Mouse (Mus musculus) G1E (cell line): ENCODE data around the gene Apoa5. TPM values are rescaled to one million over a fixed set of nuclear protein-coding genes. Genes with fewer than 3 reads are reported as not detected.

Experiments
- ATAC-seq: 2 replicates; pipeline ENCODE4 v1.8.0; 2016; ENCODE audit warnings: mild to moderate bottlenecking; ENCODE audit not compliant: insufficient number of reproducible peaks, poor library complexity, low FRiP score, severe bottlenecking; ENCODE audit errors: extremely low read depth
- DNase-seq: peaks from one replicate; pipeline ENCODE4 v3.0.0; 2012; ENCODE audit warnings: low spot score
- H3K27me3 ChIP-seq: 2 replicates; pipeline ENCODE4 v1.6.1; 2012; ENCODE audit warnings: mild to moderate bottlenecking, low read length, inconsistent platforms; ENCODE audit not compliant: insufficient read depth
- H3K36me3 ChIP-seq: replicated peaks from 2 replicates; pipeline ENCODE3; 2012; ENCODE audit warnings: mild to moderate bottlenecking, inconsistent platforms
- H3K4me1 ChIP-seq: 2 replicates; pipeline ENCODE4 v1.6.1; 2012; ENCODE audit warnings: low read depth, low read length, inconsistent platforms, mixed read lengths; ENCODE audit not compliant: insufficient read depth
- H3K4me3 ChIP-seq: 2 replicates; pipeline ENCODE4 v1.5.1; 2012; ENCODE audit warnings: low read depth, mild to moderate bottlenecking, inconsistent platforms, low read length, moderate library complexity, mixed read lengths
- H3K9me3 ChIP-seq: replicated peaks from 2 replicates; pipeline ENCODE4 v1.6.1; 2012; ENCODE audit warnings: inconsistent platforms
- CTCF ChIP-seq: IDR thresholded peaks from 2 replicates; pipeline ENCODE4 v1.5.1; 2012; ENCODE audit warnings: low read depth, low read length, inconsistent platforms, mixed read lengths
- GATA1 ChIP-seq: IDR thresholded peaks from 2 replicates; pipeline ENCODE4 v1.6.1; 2012; ENCODE audit warnings: borderline replicate concordance, low read length, inconsistent platforms, mixed read lengths
- GATA2 ChIP-seq: IDR thresholded peaks from 2 replicates; pipeline ENCODE4 v1.6.1; 2012; ENCODE audit warnings: low read depth, low read length, inconsistent platforms, borderline replicate concordance
- POLR2AphosphoS5 ChIP-seq: IDR thresholded peaks from 2 replicates; pipeline ENCODE4 v1.6.1; 2012; ENCODE audit warnings: low read depth, low read length, inconsistent platforms; ENCODE audit not compliant: insufficient replicate concordance
- TAL1 ChIP-seq: conservative IDR thresholded peaks from 2 replicates; pipeline ENCODE4 v1.6.1; 2012; ENCODE audit warnings: low read depth, low read length, inconsistent platforms, mixed read lengths
- polyA plus RNA-seq: library from polyadenylated mRNA; stranded (reverse); fragments of >175 nt; gene quantifications from 2 replicates; pipeline ENCODE4 v1.2.3, GENCODE M21; 2012
- total RNA-seq, 2 experiments: library from RNA; stranded (forward) in 1 of 2; stranded (reverse) in 1 of 2; fragments of 200-1000 nt in 1 of 2; fragments of >200 nt in 1 of 2; fragmentation: Nextera tagmentation in 1 of 2; gene quantifications; 2 replicates each; pipeline ENCODE4 v1.2.3; 2014 to 2017

The Apoa5 gene
- total and polyA plus RNA-seq, 3 experiments = 0.16 TPM; not detected in 2

- Histone ChIP-seq H3K4me3 (no peak within 1 kb of the TSS), H3K4me1 (peaks cover 28% of the 10 kb centered on the region), H3K36me3 (no peaks in the 10 kb centered on the region), H3K27me3 (peaks cover 77% of the 10 kb centered on the region), H3K9me3 (no peaks in the 10 kb centered on the region)
- no peak for TF ChIP-seq GATA1
- no peak for TF ChIP-seq GATA2
- TF ChIP-seq TAL1 = no peak
- no peak for TF ChIP-seq CTCF
- ATAC-seq (no peak), DNase-seq (no peak)
Observed at GRCm38 (mm10) chr9:46240526-46241153, 27.8 kb upstream of the Apoa5 start, which contains the start of gene Apoa4. Apoa4 (plus strand) TSS chr9:46240696.

- TF ChIP-seq TAL1 (no peak), GATA1 (no peak), POLR2AphosphoS5 (no peak), GATA2 (no peak), CTCF (no peak)
- H3K36me3 ChIP-seq = no peaks in the 10 kb centered on the region
- DNase-seq = no peak
- peaks cover 34% of the 10 kb centered on the region for H3K4me1 ChIP-seq
- H3K4me3 ChIP-seq = no peak overlapping the region
- no peak for ATAC-seq
- no peaks in the 10 kb centered on the region for H3K9me3 ChIP-seq
- peaks cover 70% of the 10 kb centered on the region for H3K27me3 ChIP-seq
Observed at GRCm38 (mm10) chr9:46241818-46242217, 26.6 kb upstream of the Apoa5 start.

GRCm38 (mm10) chr9:46243122-46243521, 25.3 kb upstream of the Apoa5 start:
- peaks cover 39% of the 10 kb centered on the region for H3K4me1 ChIP-seq
- TF ChIP-seq GATA2 = no peak
- TF ChIP-seq GATA1 = no peak
- no peak for TF ChIP-seq CTCF
- no peak for TF ChIP-seq TAL1
- no peak for TF ChIP-seq POLR2AphosphoS5
- ATAC-seq = no peak
- H3K27me3 ChIP-seq = peaks cover 61% of the 10 kb centered on the region
- no peak overlapping the region for H3K4me3 ChIP-seq
- H3K36me3 ChIP-seq = no peaks in the 10 kb centered on the region
- H3K9me3 ChIP-seq = no peaks in the 10 kb centered on the region
- no peak for DNase-seq

DNA sequence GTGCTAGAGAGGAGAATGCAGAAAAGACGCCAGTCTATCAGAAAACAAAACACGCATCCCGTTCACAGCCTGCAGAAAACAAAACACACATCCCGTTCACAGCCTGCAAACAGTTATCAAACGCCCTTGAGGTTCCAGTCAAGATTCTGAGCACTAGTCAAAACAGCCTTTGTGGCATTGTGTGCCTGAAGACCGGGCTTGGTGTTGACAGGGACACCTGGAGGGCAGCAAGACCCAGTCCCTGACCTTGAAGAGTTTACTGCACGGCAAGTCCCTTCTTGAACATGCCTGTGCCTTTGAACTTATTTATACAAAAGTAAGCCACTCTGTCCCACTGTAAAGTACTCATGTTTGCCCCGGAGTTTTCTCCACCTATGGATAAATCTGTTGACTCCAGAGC, 24.8 kb upstream of the Apoa5 start:
- Histone ChIP-seq H3K4me3 (no peak overlapping the region), H3K4me1 (peaks cover 39% of the 10 kb centered on the region), H3K27me3 (peaks cover 60% of the 10 kb centered on the region), H3K9me3 (no peaks in the 10 kb centered on the region), H3K36me3 (no peaks in the 10 kb centered on the region)
- DNase-seq = no peak
- no peak for ATAC-seq
- TF ChIP-seq GATA1 = no peak

DNA sequence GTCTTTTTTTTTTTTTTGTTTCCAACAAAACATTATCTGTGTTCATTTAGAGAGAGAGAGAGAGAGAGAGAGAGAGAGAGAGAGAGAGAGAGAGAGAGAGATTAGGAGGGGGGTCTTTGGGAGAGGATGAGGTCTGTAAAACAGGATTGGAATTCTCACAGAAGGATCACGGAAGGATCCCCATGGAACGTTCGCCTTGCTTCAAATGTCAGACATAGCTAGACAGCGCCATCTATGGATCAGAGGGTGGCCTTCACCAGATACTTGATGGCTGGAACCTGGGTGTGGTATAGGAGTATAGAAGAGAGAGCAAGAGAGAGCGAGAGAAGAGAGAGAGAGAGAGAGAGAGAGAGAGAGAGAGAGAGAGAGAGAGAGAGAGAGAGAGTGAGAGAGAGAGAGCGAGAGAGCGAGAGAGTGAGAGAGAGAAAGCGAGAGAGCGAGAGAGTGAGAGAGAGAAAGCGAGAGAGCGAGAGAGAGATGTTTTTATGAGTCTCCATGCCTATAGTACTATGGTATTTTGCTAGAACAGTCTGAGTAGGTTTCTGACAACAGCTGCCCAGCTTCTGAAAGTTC, 21.6 kb upstream of the Apoa5 start:
- DNase-seq (peak; percentile 63), ATAC-seq (no peak)
- H3K9me3 ChIP-seq = no peaks in the 10 kb centered on the region

GRCm38 (mm10) chr9:46256177-46256576, 12.3 kb upstream of the Apoa5 start:
- ATAC-seq = no peak
- no peak for DNase-seq
- Histone ChIP-seq H3K27me3 (peaks cover 64% of the 10 kb centered on the region), H3K4me3 (no peak overlapping the region), H3K36me3 (no peaks in the 10 kb centered on the region), H3K4me1 (peaks cover 3% of the 10 kb centered on the region; the same call in 1 of the 2 replicates), H3K9me3 (no peaks in the 10 kb centered on the region)
- no peak for TF ChIP-seq TAL1
- no peak for TF ChIP-seq GATA1
- no peak for TF ChIP-seq GATA2
- TF ChIP-seq CTCF = no peak
- TF ChIP-seq POLR2AphosphoS5 = no peak

More for the DNA sequence above, 21.6 kb upstream of the Apoa5 start:
- no peak for TF ChIP-seq TAL1
- TF ChIP-seq GATA1 = no peak
- TF ChIP-seq GATA2 = no peak
- peak; percentile 39; the same call in 1 of the 2 replicates for TF ChIP-seq CTCF
- H3K36me3 ChIP-seq = no peaks in the 10 kb centered on the region
- peaks cover 26% of the 10 kb centered on the region for H3K4me1 ChIP-seq
- H3K27me3 ChIP-seq = peaks cover 43% of the 10 kb centered on the region
- H3K4me3 ChIP-seq = no peak overlapping the region
